Mouse (Mus musculus) bone marrow macrophage, adult 2 months (primary cell): ENCODE data around the gene Rps27l.

Experiments
- CTCF ChIP-seq: IDR thresholded peaks from 2 replicates; pipeline ENCODE4 v1.5.1; 2012; ENCODE audit warnings: low read depth, mild to moderate bottlenecking, low read length, moderate library complexity
- POLR2A ChIP-seq: IDR thresholded peaks from 2 replicates; pipeline ENCODE4 v1.6.1; 2012; ENCODE audit warnings: mild to moderate bottlenecking, low read depth, low read length, borderline replicate concordance

- TF ChIP-seq CTCF (no peak), POLR2A (no peak)
Observed at GRCm38 (mm10) chr9:66914540-66914939, 31.3 kb upstream of the Rps27l start.
